Mouse (Mus musculus) E14TG2a.4 (cell line): ENCODE measurements around the gene 5530401A14Rik.

Experiments
- H3K27me3 ChIP-seq: 2 replicates; pipeline ENCODE4 v1.6.1; 2014; ENCODE audit warnings: low read length, control low read depth; ENCODE audit not compliant: insufficient read depth
- H3K36me3 ChIP-seq: 2 replicates; pipeline ENCODE4 v1.6.1; 2014; ENCODE audit warnings: low read length, control low read depth; ENCODE audit not compliant: insufficient read depth
- H3K4me1 ChIP-seq: replicated peaks from 2 replicates; pipeline ENCODE4 v1.6.1; 2014; ENCODE audit warnings: low read depth, low read length, control low read depth
- H3K4me3 ChIP-seq: replicated peaks from 2 replicates; pipeline ENCODE4 v1.5.1; 2014; ENCODE audit warnings: mild to moderate bottlenecking, low read length
- H3K9me3 ChIP-seq: 2 replicates; pipeline ENCODE4 v1.6.1; 2014; ENCODE audit warnings: low read length, control low read depth
- CTCF ChIP-seq: conservative IDR thresholded peaks from 2 replicates; pipeline ENCODE4 v1.5.1; 2014; ENCODE audit warnings: low read length
- NANOG ChIP-seq: IDR thresholded peaks from 2 replicates; pipeline ENCODE4 v1.6.1; 2014; ENCODE audit warnings: borderline replicate concordance, low read length, mixed read lengths
- POU5F1 ChIP-seq: IDR thresholded peaks from 2 replicates; pipeline ENCODE4 v1.6.1; 2014; ENCODE audit warnings: low read length, borderline replicate concordance

5530401A14Rik gene

DNA sequence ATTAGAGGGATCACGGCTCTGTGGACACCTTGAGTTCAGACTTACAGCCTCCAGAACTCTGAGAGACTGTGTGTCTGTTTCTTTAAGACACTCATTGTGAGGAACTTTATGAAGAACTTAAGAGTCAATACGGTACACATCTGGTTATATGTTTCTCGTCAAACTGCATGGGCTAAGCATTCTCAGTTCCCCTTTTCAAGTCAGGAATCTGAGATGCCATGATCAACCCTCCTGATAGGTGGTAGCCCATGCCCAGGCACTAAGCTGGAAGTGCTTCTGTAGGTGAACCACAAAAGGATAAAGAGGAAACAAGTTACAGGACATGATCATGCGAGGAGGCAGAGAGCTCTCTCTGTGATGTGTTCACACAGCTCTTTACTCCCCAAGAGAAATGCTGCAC, 52.6 kb downstream of the 5530401A14Rik start:
- H3K4me3 ChIP-seq = no peak overlapping the region
- TF ChIP-seq CTCF = no peak
- no peak for TF ChIP-seq POU5F1
- no peak for TF ChIP-seq NANOG
- H3K9me3 ChIP-seq = no peaks in the 10 kb centered on the region
- H3K27me3 ChIP-seq = peaks cover 2% of the 10 kb centered on the region; the same call in 1 of the 2 replicates
- H3K4me1 ChIP-seq = no peaks in the 10 kb centered on the region
- H3K36me3 ChIP-seq = no peaks in the 10 kb centered on the region

DNA sequence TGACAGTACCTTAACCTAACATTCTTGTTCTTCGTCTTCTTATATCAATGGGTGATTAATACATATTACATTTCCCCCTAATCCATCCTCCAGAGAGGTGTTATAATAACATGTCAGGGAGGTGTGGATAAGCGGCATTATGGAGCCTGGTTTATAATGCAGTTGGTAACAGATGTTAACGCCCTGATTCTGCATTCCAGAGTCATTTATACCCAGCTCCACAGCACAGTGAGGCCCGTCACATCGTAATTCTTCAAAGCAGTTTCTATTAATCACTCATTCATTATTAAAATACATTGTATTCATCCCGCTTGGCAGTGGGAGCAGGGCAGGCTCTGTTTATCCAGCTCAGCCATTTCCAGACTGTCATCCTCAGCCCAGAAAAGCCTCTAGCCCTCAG, 55.0 kb downstream of the 5530401A14Rik start:
- Histone ChIP-seq H3K4me3 (no peak overlapping the region), H3K4me1 (no peaks in the 10 kb centered on the region), H3K9me3 (no peaks in the 10 kb centered on the region), H3K27me3 (peaks cover 2% of the 10 kb centered on the region; the same call in 1 of the 2 replicates), H3K36me3 (no peaks in the 10 kb centered on the region)
- TF ChIP-seq CTCF (no peak), POU5F1 (no peak), NANOG (no peak)

DNA sequence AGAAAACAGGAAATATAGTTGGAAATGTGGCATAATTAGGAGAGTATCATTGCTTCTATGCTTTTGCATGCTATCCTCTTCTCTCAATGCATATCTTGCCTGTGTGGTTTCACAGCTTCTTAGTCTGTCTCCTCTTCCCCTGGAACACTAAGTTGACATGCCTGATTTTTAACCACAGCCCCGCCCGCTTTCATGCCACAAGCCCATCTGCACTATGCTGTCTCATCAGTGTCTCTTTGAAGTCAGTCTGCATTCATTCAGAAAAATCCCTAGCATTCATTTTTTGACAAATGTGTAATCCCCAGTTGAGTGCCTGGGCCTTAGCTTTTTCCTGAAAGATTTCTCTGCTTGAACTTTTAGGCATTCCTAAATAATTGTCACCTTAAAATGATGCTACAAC, 62.6 kb downstream of the 5530401A14Rik start:
- Histone ChIP-seq H3K4me3 (no peak overlapping the region), H3K36me3 (no peaks in the 10 kb centered on the region), H3K27me3 (no peaks in the 10 kb centered on the region), H3K4me1 (no peaks in the 10 kb centered on the region), H3K9me3 (no peaks in the 10 kb centered on the region)
- no peak for TF ChIP-seq NANOG
- TF ChIP-seq POU5F1 = no peak
- TF ChIP-seq CTCF = no peak

DNA sequence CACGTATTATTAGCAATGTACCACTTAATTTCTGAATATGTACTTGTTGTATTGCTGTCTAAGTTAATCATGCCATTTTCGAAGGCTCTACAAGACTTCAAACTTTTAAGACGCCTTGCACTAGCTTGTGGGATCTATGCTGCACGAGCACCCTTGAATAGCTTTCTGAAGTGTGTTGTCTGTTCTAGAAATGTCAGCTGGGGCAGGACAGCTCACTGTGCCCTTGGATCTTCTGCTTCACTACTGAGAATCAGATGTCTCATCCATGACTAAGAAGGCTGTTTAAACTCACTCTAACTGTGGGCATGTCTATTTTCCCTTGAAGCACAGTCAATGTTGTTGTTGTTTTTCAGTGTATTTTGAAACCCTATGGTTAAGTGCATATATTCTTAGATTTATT, 63.2 kb downstream of the 5530401A14Rik start:
- Histone ChIP-seq H3K9me3 (no peaks in the 10 kb centered on the region), H3K4me1 (no peaks in the 10 kb centered on the region), H3K27me3 (no peaks in the 10 kb centered on the region), H3K4me3 (no peak overlapping the region), H3K36me3 (no peaks in the 10 kb centered on the region)
- TF ChIP-seq POU5F1 = no peak
- TF ChIP-seq NANOG = no peak
- no peak for TF ChIP-seq CTCF

DNA sequence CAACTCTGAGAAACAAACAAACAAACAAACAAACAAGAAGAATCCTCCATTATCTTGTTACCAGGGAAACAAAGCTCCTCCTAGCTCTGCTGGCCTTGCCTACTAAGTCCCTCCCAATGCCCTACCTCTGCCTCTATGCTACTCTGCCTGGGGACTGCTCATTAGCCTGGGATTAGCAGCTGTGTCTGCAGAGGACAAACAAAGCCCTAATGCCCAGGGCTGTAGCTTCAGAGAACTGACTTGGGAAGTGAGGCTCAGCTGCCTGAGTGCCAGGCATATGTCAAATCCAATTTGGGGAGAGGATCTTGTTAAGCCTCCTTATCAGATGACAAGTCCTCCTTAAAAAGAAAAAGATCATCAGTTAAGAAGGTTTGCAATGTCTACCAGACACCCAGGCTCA, 65.9 kb downstream of the 5530401A14Rik start:
- TF ChIP-seq NANOG (no peak), CTCF (no peak)
- Histone ChIP-seq H3K4me3 (no peak overlapping the region), H3K9me3 (no peaks in the 10 kb centered on the region), H3K36me3 (no peaks in the 10 kb centered on the region), H3K27me3 (no peaks in the 10 kb centered on the region), H3K4me1 (no peaks in the 10 kb centered on the region)

DNA sequence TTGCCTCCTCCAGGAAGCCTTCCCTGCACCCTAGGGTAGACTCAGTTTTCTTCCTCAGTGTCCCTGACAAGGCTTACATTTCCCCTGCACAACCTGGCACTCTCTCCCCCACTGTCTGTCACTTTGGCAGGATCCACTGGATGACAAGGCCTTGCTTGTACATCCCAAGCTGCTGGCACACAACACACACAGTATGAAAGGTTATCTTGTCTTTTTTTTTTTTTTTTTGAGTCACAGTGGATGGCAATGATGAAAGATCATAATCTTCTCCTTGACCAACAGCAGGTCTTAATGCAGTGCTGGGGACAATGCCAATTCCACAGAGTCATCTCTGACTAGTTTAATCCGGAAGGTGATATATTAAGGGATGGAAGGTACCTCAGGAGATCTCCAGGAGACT, 77.0 kb downstream of the 5530401A14Rik start:
- TF ChIP-seq CTCF = no peak
- TF ChIP-seq POU5F1 = no peak
- TF ChIP-seq NANOG = no peak
- H3K36me3 ChIP-seq = no peaks in the 10 kb centered on the region
- H3K4me1 ChIP-seq = no peaks in the 10 kb centered on the region
- H3K4me3 ChIP-seq = no peak overlapping the region
- no peaks in the 10 kb centered on the region for H3K9me3 ChIP-seq
- H3K27me3 ChIP-seq = no peaks in the 10 kb centered on the region

DNA sequence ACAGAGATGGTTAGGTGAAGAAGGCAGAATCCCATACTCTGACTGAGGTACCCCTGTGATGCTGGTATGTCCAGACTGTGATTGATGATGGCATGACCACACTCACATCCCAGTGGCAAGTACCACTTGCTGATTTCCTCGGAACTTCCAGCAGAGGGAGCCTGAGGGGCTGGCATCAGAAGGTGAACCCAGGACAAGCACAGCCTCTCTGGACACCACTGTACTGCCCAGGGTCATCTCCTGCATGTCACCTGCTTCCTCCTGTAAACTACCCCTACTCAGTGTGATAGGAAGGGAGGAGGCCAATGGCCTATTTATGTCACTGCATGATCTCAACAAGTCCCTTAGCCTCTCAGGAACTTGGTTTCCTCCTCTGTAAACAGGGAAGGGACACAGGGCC, 80.5 kb downstream of the 5530401A14Rik start:
- H3K36me3 ChIP-seq = no peaks in the 10 kb centered on the region
- no peak overlapping the region for H3K4me3 ChIP-seq
- TF ChIP-seq POU5F1 (no peak), CTCF (peak; percentile 24; the same call in 1 of the 2 replicates), NANOG (no peak)
- H3K27me3 ChIP-seq = no peaks in the 10 kb centered on the region; the same call in 1 of the 2 replicates
- H3K9me3 ChIP-seq = no peaks in the 10 kb centered on the region
- H3K4me1 ChIP-seq = no peaks in the 10 kb centered on the region

DNA sequence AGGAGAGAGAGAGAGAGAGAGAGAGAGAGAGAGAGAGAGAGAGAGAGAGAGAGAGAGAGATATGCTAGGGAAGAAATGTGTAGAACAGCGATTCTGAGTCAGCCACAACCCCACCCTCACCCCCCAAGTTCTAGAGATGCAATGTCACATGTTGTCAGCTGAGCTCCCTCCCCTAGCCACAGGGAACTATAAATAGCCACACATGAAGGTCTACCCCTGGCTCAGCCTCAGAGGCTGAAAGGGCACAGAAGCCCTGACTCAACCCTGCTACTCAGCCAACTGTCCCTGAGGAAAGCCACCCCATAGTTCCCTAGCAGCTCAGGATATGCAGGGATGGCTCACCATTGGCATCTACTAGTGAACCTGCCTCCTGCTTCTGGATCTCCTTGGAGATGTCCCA, 81.7 kb downstream of the 5530401A14Rik start:
- Histone ChIP-seq H3K27me3 (no peaks in the 10 kb centered on the region; the same call in 1 of the 2 replicates), H3K4me3 (no peak overlapping the region), H3K36me3 (no peaks in the 10 kb centered on the region), H3K9me3 (no peaks in the 10 kb centered on the region), H3K4me1 (no peaks in the 10 kb centered on the region)
- TF ChIP-seq CTCF = no peak
